Mouse (Mus musculus) hindbrain, embryonic 13.5 days (tissue): ENCODE measurements around the gene 9230104L09Rik. TPM values are rescaled to one million over a fixed set of nuclear protein-coding genes. Genes with fewer than 3 reads are reported as not detected.

Source experiments
- ATAC-seq: fragments of 200-750 bp; cut with Nextera tagmentation; 2 replicates; pipeline ENCODE4 v1.8.0; 2017; ENCODE audit warnings: moderate TSS enrichment; ENCODE audit not compliant: low FRiP score
- H3K27ac ChIP-seq: fragments of 300-500 bp; sonication (generic); 2 replicates; pipeline ENCODE4 v1.5.1; 2015; ENCODE audit warnings: inconsistent platforms, mild to moderate bottlenecking, moderate library complexity
- H3K27me3 ChIP-seq: fragments of 300-500 bp; sonication (generic); 2 replicates; pipeline ENCODE4 v1.6.1; 2015; ENCODE audit warnings: mild to moderate bottlenecking, inconsistent platforms
- H3K36me3 ChIP-seq: fragments of 300-500 bp; sonication (generic); 2 replicates; pipeline ENCODE4 v1.6.1; 2015; ENCODE audit warnings: mild to moderate bottlenecking, inconsistent platforms
- H3K4me1 ChIP-seq: fragments of 300-500 bp; sonication (generic); replicated peaks from 2 replicates; pipeline ENCODE4 v1.6.1; 2015; ENCODE audit warnings: inconsistent platforms
- H3K4me2 ChIP-seq: fragments of 300-500 bp; sonication (generic); 2 replicates; pipeline ENCODE4 v1.6.1; 2015; ENCODE audit warnings: inconsistent platforms, mild to moderate bottlenecking, moderate library complexity
- H3K4me3 ChIP-seq: fragments of 300-500 bp; sonication (generic); 2 replicates; pipeline ENCODE4 v1.5.1; 2015; ENCODE audit warnings: mild to moderate bottlenecking, inconsistent platforms
- H3K9ac ChIP-seq: fragments of 300-500 bp; sonication (generic); 2 replicates; pipeline ENCODE4 v1.6.1; 2015; ENCODE audit warnings: mild to moderate bottlenecking, inconsistent platforms
- H3K9me3 ChIP-seq: fragments of 300-500 bp; sonication (generic); 2 replicates; pipeline ENCODE4 v1.6.1; 2016; ENCODE audit warnings: inconsistent platforms
- WGBS: fragments of 180-500 bp; shearing (Covaris S2); methylation state at CpG from one replicate; pipeline ENCODE4 v1.1.7; 2015; 5-methylcytosine and 5-hydroxymethylcytosine counted together
- polyA plus RNA-seq: library from polyadenylated mRNA; unstranded; fragments of >200 nt; fragmentation: Nextera tagmentation; extraction: Ambion mirVana; gene quantifications from 2 replicates; pipeline ENCODE4 v1.2.1, GENCODE M21; 2015

Gene 9230104L09Rik
- polyA plus RNA-seq, 1 experiment from 2014 or later: not detected

DNA sequence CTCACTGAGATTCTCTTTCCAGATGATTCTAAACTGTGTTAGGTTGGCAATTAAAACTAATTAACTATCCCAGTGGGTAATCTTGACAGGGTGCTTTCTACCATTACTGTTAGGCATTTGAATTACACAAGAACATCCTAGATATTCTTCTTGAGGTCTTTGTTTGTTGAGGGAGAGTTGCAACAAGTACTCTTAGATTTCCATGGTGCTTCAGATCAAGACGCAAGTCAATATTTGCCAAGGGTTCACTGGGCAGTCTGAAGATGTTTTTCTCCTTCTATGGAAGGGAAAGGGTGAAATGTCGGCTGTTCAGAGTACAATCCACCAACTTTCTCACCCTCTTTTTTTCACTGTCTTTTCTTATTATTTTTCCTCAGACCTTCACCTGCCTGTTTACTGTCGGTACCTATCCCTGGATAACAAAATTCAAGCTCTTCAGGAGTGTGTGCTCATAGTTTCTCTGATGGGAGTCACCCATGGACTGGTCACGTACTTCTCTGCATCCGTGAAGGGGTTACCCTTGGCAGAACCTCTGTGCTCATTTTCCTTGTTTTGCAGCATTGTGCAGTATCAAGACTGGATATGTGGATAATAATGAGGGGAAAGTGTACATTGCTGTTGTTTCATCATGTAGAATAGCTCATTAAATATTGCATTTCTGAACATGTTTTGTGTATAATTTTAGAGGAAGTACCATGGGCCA, 26.6 kb downstream of the 9230104L09Rik start:
- no peak for ATAC-seq
- WGBS: 89% methylated on average over 5 of the region's 5 CpGs
- Histone ChIP-seq H3K9me3 (no peaks in the 10 kb centered on the region), H3K4me1 (no peaks in the 10 kb centered on the region), H3K27ac (no peak overlapping the region), H3K9ac (no peak overlapping the region), H3K4me3 (no peak overlapping the region), H3K4me2 (no peak overlapping the region), H3K27me3 (no peaks in the 10 kb centered on the region), H3K36me3 (no peaks in the 10 kb centered on the region)

DNA sequence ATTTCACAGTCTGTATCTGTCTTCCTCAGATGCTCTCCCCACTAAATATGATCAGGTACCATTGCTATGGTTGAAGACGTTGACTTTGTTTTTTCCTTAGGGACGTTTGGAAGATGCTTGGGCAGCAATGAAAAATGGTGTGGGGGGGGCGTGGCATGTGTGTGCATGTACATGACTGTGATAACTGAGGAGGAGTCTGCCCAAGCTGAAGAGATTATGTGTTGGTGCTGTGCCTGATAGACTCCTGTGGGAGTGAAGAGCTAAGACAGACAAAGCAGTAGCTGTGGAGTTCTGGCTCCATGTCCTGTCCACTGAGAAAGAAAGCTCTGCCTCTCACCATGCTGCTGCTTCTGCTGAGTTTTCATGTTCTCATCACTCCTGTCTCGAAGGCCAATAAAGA, 29.9 kb downstream of the 9230104L09Rik start, which contains the start of gene Cst9:
Gene Cst9, plus strand, starts transcription at position 236 of the 400 bp plus-strand sequence.
- no peaks in the 10 kb centered on the region for H3K4me1 ChIP-seq

DNA sequence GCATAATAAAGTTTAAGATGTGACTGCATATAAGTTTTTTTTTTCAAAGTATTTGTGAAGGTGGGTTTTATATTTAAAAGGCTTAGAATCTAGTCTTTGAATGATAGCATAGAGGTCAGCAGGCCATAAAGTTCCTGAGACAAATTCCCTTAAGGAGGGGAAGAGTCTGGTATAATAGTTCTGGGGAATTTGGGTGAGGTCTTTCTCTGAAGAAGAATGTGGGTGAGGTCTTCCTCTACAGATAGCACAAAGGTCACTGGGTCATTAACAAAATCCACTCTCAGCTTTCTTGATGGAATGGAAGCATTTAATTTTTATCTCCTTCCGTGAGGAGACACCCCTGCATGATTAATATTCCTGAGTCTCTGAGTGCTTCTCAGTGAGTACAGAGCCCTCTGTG, 38.9 kb downstream of the 9230104L09Rik start:
- 82% methylated on average over 1 of the region's 1 CpGs for WGBS
- H3K9ac ChIP-seq: no peak overlapping the region
- H3K9me3 ChIP-seq: no peaks in the 10 kb centered on the region
- H3K27me3 ChIP-seq: no peaks in the 10 kb centered on the region
- no peak overlapping the region for H3K4me2 ChIP-seq
- H3K4me1 ChIP-seq: no peaks in the 10 kb centered on the region
- H3K4me3 ChIP-seq: no peak overlapping the region
- no peak overlapping the region for H3K27ac ChIP-seq
- no peak for ATAC-seq
- no peaks in the 10 kb centered on the region for H3K36me3 ChIP-seq

More for the DNA sequence above, 29.9 kb downstream of the 9230104L09Rik start, which contains the start of gene Cst9:
- no peak for ATAC-seq
- H3K9me3 ChIP-seq: no peaks in the 10 kb centered on the region
- no peaks in the 10 kb centered on the region for H3K27me3 ChIP-seq
- WGBS: 81% methylated on average over 4 of the region's 4 CpGs
- H3K27ac ChIP-seq: no peak within 1 kb of the TSS
- H3K36me3 ChIP-seq: no peaks in the 10 kb centered on the region
- no peak within 1 kb of the TSS for H3K9ac ChIP-seq
- no peak within 1 kb of the TSS for H3K4me3 ChIP-seq
- H3K4me2 ChIP-seq: no peak within 1 kb of the TSS

DNA sequence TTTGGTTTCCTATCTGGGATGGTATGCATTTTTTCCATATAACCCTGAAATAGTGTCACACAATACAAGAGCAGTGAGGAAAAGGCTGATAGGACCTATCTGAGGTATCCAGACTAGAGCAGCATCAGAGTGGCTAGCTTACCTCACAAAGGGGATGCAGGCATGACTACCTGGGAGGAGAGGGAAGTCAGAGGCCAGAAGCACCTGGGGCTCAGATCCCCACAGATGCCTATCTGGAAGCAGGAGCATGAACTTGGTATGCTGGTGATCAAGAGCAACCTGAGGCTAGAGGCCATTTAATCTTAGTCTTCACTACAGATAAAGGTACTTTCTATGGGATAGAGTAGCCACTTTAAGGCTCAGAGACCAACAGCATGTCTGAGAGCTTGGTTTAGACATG, 44.9 kb downstream of the 9230104L09Rik start, which contains the start of gene Cst13:
Gene Cst13, plus strand, starts transcription at position 173 of the 400 bp plus-strand sequence.
- H3K27ac ChIP-seq: no peak within 1 kb of the TSS

DNA sequence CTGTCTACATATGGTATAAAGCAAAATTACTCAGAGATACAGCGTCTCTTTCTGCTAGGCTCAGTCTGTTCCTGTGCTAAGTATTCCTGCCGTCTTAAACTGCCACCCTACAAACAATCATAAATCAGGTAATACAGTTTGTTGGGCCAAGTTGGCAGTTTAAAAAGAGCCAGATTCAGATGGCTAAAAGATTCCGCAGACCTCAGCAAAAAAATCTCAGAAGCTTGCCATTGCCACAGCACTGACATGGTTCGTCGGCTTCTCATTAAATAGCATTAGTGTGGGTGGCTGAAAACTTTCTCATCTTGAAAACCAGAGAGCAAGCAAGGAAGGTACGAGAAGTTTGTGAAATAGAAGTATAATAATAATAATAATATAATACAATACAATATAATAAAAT, 58.1 kb downstream of the 9230104L09Rik start:
- no peak overlapping the region for H3K4me3 ChIP-seq
- H3K4me1 ChIP-seq: no peaks in the 10 kb centered on the region
- 81% methylated on average over 6 of the region's 6 CpGs for WGBS
- H3K9me3 ChIP-seq: no peaks in the 10 kb centered on the region
- no peak for ATAC-seq
- H3K4me2 ChIP-seq: no peak overlapping the region
- H3K27ac ChIP-seq: no peak overlapping the region
- no peaks in the 10 kb centered on the region for H3K27me3 ChIP-seq
- no peaks in the 10 kb centered on the region for H3K36me3 ChIP-seq
- H3K9ac ChIP-seq: no peak overlapping the region

More for the DNA sequence above, 44.9 kb downstream of the 9230104L09Rik start, which contains the start of gene Cst13:
- H3K36me3 ChIP-seq: no peaks in the 10 kb centered on the region
- H3K9ac ChIP-seq: no peak within 1 kb of the TSS
- H3K9me3 ChIP-seq: no peaks in the 10 kb centered on the region
- H3K27me3 ChIP-seq: no peaks in the 10 kb centered on the region
- H3K4me2 ChIP-seq: no peak within 1 kb of the TSS
- no peaks in the 10 kb centered on the region for H3K4me1 ChIP-seq
- no peak for ATAC-seq
- H3K4me3 ChIP-seq: no peak within 1 kb of the TSS

DNA sequence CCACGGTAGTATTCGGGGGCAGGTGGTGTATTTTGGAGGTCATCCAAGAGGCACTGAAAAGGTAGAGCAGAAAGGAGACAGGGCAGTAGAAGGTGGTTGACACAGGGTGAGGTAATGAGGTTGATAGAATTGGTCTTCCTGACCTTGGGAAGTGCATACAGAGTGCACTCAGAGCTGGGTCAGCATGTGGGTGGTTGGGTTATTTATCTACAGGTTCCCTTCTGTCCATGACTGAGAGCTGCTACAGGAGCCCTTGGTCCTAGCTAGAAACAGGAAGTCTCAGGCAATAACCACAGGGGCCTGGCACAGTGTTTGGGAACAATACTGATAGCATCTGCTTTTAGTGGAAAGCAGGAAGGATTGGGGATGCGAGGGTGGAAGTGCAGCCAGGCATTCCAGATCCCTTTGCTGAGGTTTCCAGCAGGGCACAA, 63.3 kb downstream of the 9230104L09Rik start:
- ATAC-seq: no peak
- Histone ChIP-seq H3K4me2 (no peak overlapping the region), H3K4me3 (no peak overlapping the region), H3K4me1 (no peaks in the 10 kb centered on the region), H3K9me3 (no peaks in the 10 kb centered on the region), H3K9ac (no peak overlapping the region), H3K27ac (no peak overlapping the region), H3K36me3 (no peaks in the 10 kb centered on the region), H3K27me3 (no peaks in the 10 kb centered on the region)
- WGBS: 64% methylated on average over 3 of the region's 3 CpGs

DNA sequence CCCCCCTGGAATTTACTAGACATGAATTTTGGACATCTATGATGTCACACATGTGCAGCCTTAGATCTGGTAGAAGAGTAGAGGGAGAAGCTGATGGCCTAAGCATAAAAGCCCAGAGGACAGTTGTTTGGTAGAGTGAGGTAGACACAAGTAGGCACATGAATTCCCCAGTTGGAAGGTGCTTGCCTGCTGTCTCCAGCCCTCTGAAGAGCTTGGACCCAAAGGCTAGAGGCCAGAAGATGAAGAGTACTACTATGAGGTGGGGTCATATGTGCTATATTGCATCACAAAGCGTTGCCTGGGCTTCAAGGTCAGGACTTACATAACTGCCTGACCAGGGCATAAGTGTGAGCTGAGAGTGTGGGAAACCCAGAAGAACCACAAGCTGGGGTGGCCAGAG, 66.4 kb downstream of the 9230104L09Rik start, which contains the start of gene Cst8:
Gene Cst8, plus strand, starts transcription at position 301 of the 400 bp plus-strand sequence.
- Histone ChIP-seq H3K4me2 (no peak within 1 kb of the TSS), H3K36me3 (no peaks in the 10 kb centered on the region), H3K27me3 (no peaks in the 10 kb centered on the region), H3K9me3 (no peaks in the 10 kb centered on the region), H3K9ac (no peak within 1 kb of the TSS), H3K27ac (no peak within 1 kb of the TSS), H3K4me1 (no peaks in the 10 kb centered on the region), H3K4me3 (no peak within 1 kb of the TSS)
- no peak for ATAC-seq
- WGBS: 96% methylated on average over 1 of the region's 1 CpGs

Other genes starting within 250 kb of the 9230104L09Rik start
- 53.0 and 53.3 TPM in 2 replicates for gene Nxt1, start 192.4 kb downstream of the 9230104L09Rik start, polyA plus RNA-seq
- 14.8 and 14.9 TPM in 2 replicates for gene Gzf1, start 184.0 kb downstream of the 9230104L09Rik start, polyA plus RNA-seq
- gene Napb, start 132.6 kb downstream of the 9230104L09Rik start, polyA plus RNA-seq: 44.2 and 49.1 TPM in 2 replicates
- gene Cstl1, start 114.7 kb downstream of the 9230104L09Rik start, polyA plus RNA-seq: not detected in 2 replicates
- gene Cst11, start 93.5 kb downstream of the 9230104L09Rik start, polyA plus RNA-seq: not detected in 2 replicates
- not detected in 2 replicates for gene 8030411F24Rik, start 83.0 kb downstream of the 9230104L09Rik start, polyA plus RNA-seq
- gene Cst12, start 75.7 kb downstream of the 9230104L09Rik start, polyA plus RNA-seq: not detected in 2 replicates
- gene Cst8, start 66.3 kb downstream of the 9230104L09Rik start, polyA plus RNA-seq: not detected in 2 replicates
- gene Cst13, start 45.0 kb downstream of the 9230104L09Rik start, polyA plus RNA-seq: not detected in 2 replicates
- not detected in 2 replicates for gene Cst9, start 29.9 kb downstream of the 9230104L09Rik start, polyA plus RNA-seq
- gene Cst3, start 10.7 kb upstream of the 9230104L09Rik start, polyA plus RNA-seq: 522 and 533 TPM in 2 replicates
- not detected in 2 replicates for gene Gm1330, start 138.2 kb upstream of the 9230104L09Rik start, polyA plus RNA-seq
- gene Gm10750, start 152.2 kb upstream of the 9230104L09Rik start, polyA plus RNA-seq: not detected in 2 replicates